Mouse (Mus musculus) liver, embryonic 12.5 days (tissue): ENCODE results near the gene Timp3. TPM values are rescaled to one million over a fixed set of nuclear protein-coding genes. Genes with fewer than 3 reads are reported as not detected.

Source experiments
- ATAC-seq: fragments of 200-750 bp; cut with Nextera tagmentation; 2 replicates; pipeline ENCODE4 v1.8.0; 2017; ENCODE audit warnings: moderate number of reproducible peaks, mild to moderate bottlenecking, moderate library complexity
- H3K27ac ChIP-seq: fragments of 300-500 bp; sonication (generic); 2 replicates; pipeline ENCODE4 v1.5.1; 2016; ENCODE audit warnings: mild to moderate bottlenecking
- H3K27me3 ChIP-seq: fragments of 300-500 bp; sonication (generic); replicated peaks from 2 replicates; pipeline ENCODE4 v1.6.1; 2016; ENCODE audit warnings: mild to moderate bottlenecking, moderate library complexity
- H3K36me3 ChIP-seq: fragments of 300-500 bp; sonication (generic); 2 replicates; pipeline ENCODE4 v1.6.1; 2016; ENCODE audit warnings: mild to moderate bottlenecking, moderate library complexity
- H3K4me1 ChIP-seq: fragments of 300-500 bp; sonication (generic); 2 replicates; pipeline ENCODE4 v1.6.1; 2016
- H3K4me2 ChIP-seq: fragments of 300-500 bp; sonication (generic); 2 replicates; pipeline ENCODE4 v1.6.1; 2016; ENCODE audit warnings: mild to moderate bottlenecking, moderate library complexity
- H3K4me3 ChIP-seq: fragments of 300-500 bp; sonication (generic); 2 replicates; pipeline ENCODE4 v1.5.1; 2016; ENCODE audit warnings: mild to moderate bottlenecking, moderate library complexity
- H3K9ac ChIP-seq: fragments of 300-500 bp; sonication (generic); 2 replicates; pipeline ENCODE4 v1.6.1; 2016; ENCODE audit warnings: mild to moderate bottlenecking, moderate library complexity
- H3K9me3 ChIP-seq: fragments of 300-500 bp; sonication (generic); replicated peaks from 2 replicates; pipeline ENCODE4 v1.6.1; 2016; ENCODE audit warnings: mild to moderate bottlenecking, moderate library complexity
- WGBS: fragments of 180-500 bp; shearing (Covaris S2); methylation state at CpG from one replicate; pipeline ENCODE4 v1.1.7; 2016; ENCODE audit not compliant: insufficient replicate concordance; 5-methylcytosine and 5-hydroxymethylcytosine counted together
- polyA plus RNA-seq: library from polyadenylated mRNA; unstranded; fragments of >200 nt; fragmentation: Nextera tagmentation; extraction: Ambion mirVana; gene quantifications from 2 replicates; pipeline ENCODE4 v1.2.1, GENCODE M21; 2016

Timp3 gene
- 16.3 and 17.0 TPM in 2 replicates for polyA plus RNA-seq

DNA sequence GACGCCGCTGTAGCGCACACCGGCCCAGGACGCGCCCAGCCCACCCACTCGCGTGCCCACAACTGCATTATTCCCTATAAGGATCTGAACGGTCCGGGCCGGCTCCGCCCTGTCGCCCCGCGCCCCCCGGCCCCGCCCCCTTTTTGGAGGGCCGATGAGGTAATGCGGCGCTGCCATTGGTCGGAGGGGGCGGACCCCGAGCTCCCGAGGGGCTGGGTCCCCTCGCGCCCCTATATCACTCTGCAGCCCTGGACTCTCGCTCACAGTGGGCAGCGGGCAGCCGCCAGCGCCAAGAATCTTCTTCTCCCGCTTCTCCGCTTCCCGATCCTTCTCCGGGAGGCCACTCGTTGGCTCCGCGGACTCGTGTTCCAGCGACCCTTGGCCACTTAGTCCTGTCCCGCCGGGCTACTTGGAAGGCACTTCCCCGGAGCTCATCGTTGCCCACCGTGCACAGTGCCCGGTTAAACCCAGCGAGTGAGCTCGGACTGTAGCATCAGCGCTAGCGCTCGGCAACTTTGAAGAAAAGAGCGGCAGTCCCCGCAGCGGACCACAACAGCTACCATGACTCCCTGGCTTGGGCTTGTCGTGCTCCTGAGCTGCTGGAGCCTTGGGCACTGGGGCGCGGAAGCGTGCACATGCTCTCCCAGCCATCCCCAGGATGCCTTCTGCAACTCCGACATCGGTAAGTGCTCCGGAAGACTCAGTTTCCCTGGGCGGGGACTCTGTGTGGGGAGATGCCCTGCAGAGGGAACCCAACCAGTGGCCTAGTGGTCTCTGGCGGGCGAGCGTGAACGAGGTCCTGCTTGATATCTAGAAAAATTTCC lies at the start of gene Timp3:
Timp3 (plus strand) TSS at position 80 of the 824 bp plus-strand sequence.
- Histone ChIP-seq H3K27me3 (peaks cover 65% of the 10 kb centered on the region), H3K4me3 (peak within 1 kb of the TSS; percentile 56), H3K9me3 (no peaks in the 10 kb centered on the region), H3K9ac (peak within 1 kb of the TSS; percentile 61), H3K36me3 (no peaks in the 10 kb centered on the region), H3K4me2 (peak within 1 kb of the TSS; percentile 86), H3K4me1 (peaks cover 42% of the 10 kb centered on the region), H3K27ac (no peak within 1 kb of the TSS)
- ATAC-seq: peak; percentile 51
- WGBS: 1% methylated on average over 50 of the region's 65 CpGs

- Histone ChIP-seq H3K4me2 (no peak overlapping the region), H3K9ac (no peak overlapping the region), H3K4me3 (no peak overlapping the region), H3K9me3 (no peaks in the 10 kb centered on the region), H3K4me1 (no peaks in the 10 kb centered on the region), H3K27ac (no peak overlapping the region), H3K36me3 (no peaks in the 10 kb centered on the region), H3K27me3 (no peaks in the 10 kb centered on the region)
- no peak for ATAC-seq
- 49% methylated on average over 4 of the region's 4 CpGs for WGBS
These were observed 44.0 kb upstream of the Timp3 start for GRCm38 (mm10) chr10:86256221-86256620.

DNA sequence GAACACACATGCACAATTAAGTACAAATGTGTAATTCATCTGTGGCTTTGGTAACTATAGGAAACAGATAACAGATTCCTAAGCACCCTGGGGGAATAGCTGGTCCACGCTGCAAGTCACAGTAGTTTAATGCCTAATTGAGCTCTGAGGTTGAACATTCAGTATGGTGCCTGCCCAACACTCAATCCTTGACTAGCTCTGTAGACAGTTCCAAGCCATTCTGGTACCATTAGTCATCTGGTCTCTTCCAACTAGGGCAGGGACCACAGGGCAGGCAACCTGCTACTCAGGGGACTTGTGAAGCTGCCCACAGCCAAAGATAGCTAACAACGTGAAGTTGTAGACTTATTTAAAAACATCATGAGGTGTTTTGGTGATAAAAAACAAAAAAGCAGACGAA lies 43.1 kb upstream of the Timp3 start:
- no peak for ATAC-seq
- no peak overlapping the region for H3K4me2 ChIP-seq
- H3K27ac ChIP-seq: no peak overlapping the region
- no peaks in the 10 kb centered on the region for H3K27me3 ChIP-seq
- no peaks in the 10 kb centered on the region for H3K36me3 ChIP-seq
- H3K9ac ChIP-seq: no peak overlapping the region
- no peak overlapping the region for H3K4me3 ChIP-seq
- 55% methylated on average over 3 of the region's 3 CpGs for WGBS
- no peaks in the 10 kb centered on the region for H3K4me1 ChIP-seq
- H3K9me3 ChIP-seq: no peaks in the 10 kb centered on the region

DNA sequence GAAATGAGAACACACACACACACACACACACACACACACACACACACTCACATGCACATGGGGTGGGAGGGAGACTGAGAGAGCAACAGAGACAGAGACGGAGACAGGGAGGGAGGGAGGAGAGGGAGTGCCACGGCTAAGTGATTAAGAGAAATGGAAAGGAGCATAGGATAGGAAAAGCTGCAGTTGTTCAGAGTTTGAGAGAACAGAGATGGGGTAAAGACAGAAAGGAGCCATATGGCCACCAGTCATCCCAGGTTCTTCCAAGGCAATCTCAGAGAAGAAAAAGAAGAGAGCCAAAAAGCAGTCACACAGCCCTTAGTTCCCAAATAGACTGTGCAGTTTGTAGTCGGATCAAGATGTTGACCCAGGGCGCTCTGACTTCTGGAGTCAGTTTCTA lies 42.1 kb upstream of the Timp3 start:
- no peaks in the 10 kb centered on the region for H3K9me3 ChIP-seq
- no peaks in the 10 kb centered on the region for H3K36me3 ChIP-seq
- no peak overlapping the region for H3K4me2 ChIP-seq
- no peak overlapping the region for H3K4me3 ChIP-seq
- no peaks in the 10 kb centered on the region for H3K4me1 ChIP-seq
- no peak overlapping the region for H3K9ac ChIP-seq
- ATAC-seq: no peak
- no peak overlapping the region for H3K27ac ChIP-seq
- no peaks in the 10 kb centered on the region for H3K27me3 ChIP-seq
- WGBS: 64% methylated on average over 4 of the region's 4 CpGs

- Histone ChIP-seq H3K4me3 (no peak overlapping the region), H3K36me3 (no peaks in the 10 kb centered on the region), H3K9me3 (no peaks in the 10 kb centered on the region), H3K4me1 (no peaks in the 10 kb centered on the region), H3K4me2 (no peak overlapping the region), H3K27ac (no peak overlapping the region), H3K27me3 (no peaks in the 10 kb centered on the region), H3K9ac (no peak overlapping the region)
- 63% methylated on average over 3 of the region's 3 CpGs for WGBS
- no peak for ATAC-seq
These were observed 41.2 kb upstream of the Timp3 start for GRCm38 (mm10) chr10:86258992-86259391.

- Histone ChIP-seq H3K27ac (no peak overlapping the region), H3K9ac (no peak overlapping the region), H3K4me3 (no peak overlapping the region), H3K36me3 (no peaks in the 10 kb centered on the region), H3K4me2 (no peak overlapping the region), H3K4me1 (no peaks in the 10 kb centered on the region), H3K9me3 (no peaks in the 10 kb centered on the region), H3K27me3 (no peaks in the 10 kb centered on the region)
- no peak for ATAC-seq
- WGBS: 69% methylated on average over 2 of the region's 2 CpGs
These were observed 38.4 kb upstream of the Timp3 start for GRCm38 (mm10) chr10:86261725-86262124.

DNA sequence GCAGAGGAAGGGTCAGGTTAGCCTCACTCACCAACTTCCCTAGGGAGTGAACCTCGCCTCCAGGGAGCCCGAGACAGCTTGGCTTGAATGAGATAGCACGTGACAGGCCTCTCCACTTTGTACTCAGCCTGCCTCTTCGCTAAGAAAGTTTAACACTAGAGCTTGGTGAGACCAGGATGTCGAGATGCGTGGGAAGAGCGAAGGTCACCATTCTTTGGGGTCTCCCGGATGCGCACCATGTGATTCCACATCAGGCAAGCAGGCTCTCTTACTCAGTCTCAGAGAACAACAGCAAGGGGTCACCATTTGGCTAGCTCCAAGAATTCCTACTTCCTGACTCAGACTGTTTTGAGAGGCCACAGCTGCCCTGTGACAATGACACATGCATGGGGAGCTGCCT lies 35.6 kb upstream of the Timp3 start:
- no peaks in the 10 kb centered on the region for H3K9me3 ChIP-seq
- H3K27me3 ChIP-seq: no peaks in the 10 kb centered on the region; the same call in 1 of the 2 replicates
- no peak for ATAC-seq
- no peak overlapping the region for H3K4me3 ChIP-seq
- H3K4me1 ChIP-seq: no peaks in the 10 kb centered on the region
- H3K4me2 ChIP-seq: no peak overlapping the region
- 64% methylated on average over 9 of the region's 9 CpGs for WGBS
- no peak overlapping the region for H3K9ac ChIP-seq
- H3K36me3 ChIP-seq: no peaks in the 10 kb centered on the region
- H3K27ac ChIP-seq: no peak overlapping the region

- Histone ChIP-seq H3K4me3 (no peak overlapping the region), H3K27ac (no peak overlapping the region)
- ATAC-seq: no peak
These were observed 29.9 kb upstream of the Timp3 start for GRCm38 (mm10) chr10:86270254-86270653.

DNA sequence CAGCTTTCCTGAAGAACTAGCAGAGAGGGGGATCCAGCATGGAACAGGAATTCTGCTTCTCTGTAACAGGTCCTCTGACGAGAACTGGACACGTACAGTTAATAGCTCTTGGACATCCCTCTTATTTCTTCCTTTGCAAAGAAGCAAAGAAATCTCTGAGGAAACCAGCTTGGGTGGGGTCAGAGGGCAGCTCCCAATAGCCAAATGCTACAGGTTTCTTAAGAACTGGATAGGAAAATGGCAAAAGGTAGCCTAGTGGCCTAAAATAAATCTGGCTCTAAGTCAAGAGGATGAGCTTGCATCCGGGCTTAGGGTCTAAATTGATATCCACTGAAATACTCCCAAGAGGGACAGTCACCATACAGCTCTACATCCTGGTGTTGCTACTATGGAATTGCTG lies 27.3 kb upstream of the Timp3 start:
- ATAC-seq: no peak
- Histone ChIP-seq H3K27ac (no peak overlapping the region), H3K4me1 (no peaks in the 10 kb centered on the region), H3K4me2 (no peak overlapping the region), H3K9me3 (no peaks in the 10 kb centered on the region), H3K9ac (no peak overlapping the region), H3K36me3 (no peaks in the 10 kb centered on the region), H3K4me3 (no peak overlapping the region), H3K27me3 (no peaks in the 10 kb centered on the region; the same call in 1 of the 2 replicates)
- WGBS: 68% methylated on average over 3 of the region's 3 CpGs

More at GRCm38 (mm10) chr10:86270254-86270653, 29.9 kb upstream of the Timp3 start:
- H3K27me3 ChIP-seq: no peaks in the 10 kb centered on the region; the same call in 1 of the 2 replicates
- H3K4me2 ChIP-seq: no peak overlapping the region
- WGBS: 36% methylated on average over 3 of the region's 3 CpGs
- H3K9ac ChIP-seq: no peak overlapping the region
- H3K4me1 ChIP-seq: no peaks in the 10 kb centered on the region
- H3K9me3 ChIP-seq: no peaks in the 10 kb centered on the region
- no peaks in the 10 kb centered on the region for H3K36me3 ChIP-seq

DNA sequence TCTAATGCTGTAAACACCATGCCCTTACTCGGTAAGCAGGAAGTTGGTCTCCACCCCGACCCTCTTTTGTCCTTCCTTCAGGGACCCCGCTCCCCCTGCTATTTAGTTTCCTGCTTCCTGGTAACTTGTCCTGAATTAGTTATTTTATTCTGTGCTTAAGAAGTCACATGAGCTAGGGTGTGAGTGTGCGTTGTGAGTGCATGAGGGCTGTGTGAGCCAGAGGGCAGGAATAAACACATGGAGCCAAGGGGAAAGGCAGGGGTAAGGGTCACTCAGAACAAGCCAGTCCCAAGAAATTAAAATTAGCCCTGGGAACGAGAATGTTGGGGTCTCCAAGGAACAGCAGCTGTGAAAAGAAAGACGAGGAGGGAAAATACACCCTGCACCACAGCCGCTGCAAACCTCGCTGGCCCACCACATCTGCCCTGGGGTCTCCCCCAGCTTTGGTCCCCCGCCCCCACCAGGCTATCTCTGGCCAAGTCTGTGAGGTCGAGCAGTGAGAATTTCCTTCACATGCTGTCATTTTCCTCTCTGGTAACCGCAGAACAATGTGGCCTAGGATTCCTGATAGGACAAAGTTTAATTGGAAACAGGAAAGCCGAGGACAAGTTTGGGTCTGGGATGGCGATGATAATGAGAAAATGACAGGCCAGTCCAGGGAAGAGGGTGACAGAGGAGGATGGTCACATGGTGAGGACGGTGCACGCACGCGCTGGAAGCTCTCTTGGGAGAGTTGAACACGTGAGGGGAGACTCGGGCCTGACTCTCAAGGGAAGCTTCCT lies 26.6 kb upstream of the Timp3 start:
- 22% methylated on average over 19 of the region's 19 CpGs for WGBS
- Histone ChIP-seq H3K4me3 (no peak overlapping the region), H3K4me1 (no peaks in the 10 kb centered on the region), H3K9me3 (no peaks in the 10 kb centered on the region), H3K4me2 (no peak overlapping the region), H3K27ac (peak overlapping the region; percentile 36; the same call in 1 of the 2 replicates), H3K9ac (no peak overlapping the region), H3K27me3 (no peaks in the 10 kb centered on the region; the same call in 1 of the 2 replicates), H3K36me3 (no peaks in the 10 kb centered on the region)
- peak; percentile 61 for ATAC-seq

DNA sequence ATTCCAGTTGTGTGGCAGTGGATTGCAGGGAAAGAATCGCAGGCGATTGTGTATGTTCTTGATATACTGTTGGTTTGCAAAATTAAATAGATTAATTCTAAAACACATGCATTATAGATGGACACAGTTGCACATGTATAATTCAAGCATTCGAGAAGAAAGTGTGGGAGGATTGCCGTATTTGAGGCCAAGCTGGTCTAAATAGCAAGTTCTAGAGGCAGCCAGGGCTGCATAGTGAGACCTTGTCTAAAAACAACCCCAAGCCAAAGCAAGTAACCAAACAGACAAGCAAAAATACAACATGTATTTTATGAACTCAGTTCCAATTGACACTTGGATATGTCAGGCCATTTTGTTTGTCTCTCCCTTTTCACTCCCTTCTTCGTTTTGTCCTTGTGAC lies 24.6 kb upstream of the Timp3 start:
- WGBS: 74% methylated on average over 5 of the region's 5 CpGs

DNA sequence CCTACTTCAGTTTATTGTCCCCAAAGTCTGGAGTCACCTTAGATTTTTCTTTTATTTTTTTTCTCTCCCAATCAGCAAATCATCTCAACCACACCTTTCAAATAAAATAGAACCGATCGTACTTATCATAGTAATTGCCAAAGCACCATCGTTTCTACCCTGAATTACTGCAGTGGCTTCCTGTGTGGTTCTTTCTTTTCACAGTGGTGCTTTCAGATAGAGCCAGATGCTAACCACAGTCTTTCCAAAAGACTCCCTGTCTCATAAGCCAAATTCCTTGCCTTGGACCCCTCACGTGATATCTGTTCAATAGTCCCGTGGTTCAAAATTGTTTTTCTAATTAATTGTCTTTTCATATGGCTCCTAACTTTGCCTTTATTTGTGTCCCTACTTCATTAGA lies 22.8 kb upstream of the Timp3 start:
- 20% methylated on average over 5 of the region's 5 CpGs for WGBS
- Histone ChIP-seq H3K27ac (no peak overlapping the region), H3K9ac (no peak overlapping the region), H3K9me3 (no peaks in the 10 kb centered on the region), H3K36me3 (no peaks in the 10 kb centered on the region), H3K4me2 (no peak overlapping the region), H3K4me3 (no peak overlapping the region), H3K27me3 (no peaks in the 10 kb centered on the region), H3K4me1 (no peaks in the 10 kb centered on the region)
- ATAC-seq: no peak

More for the DNA sequence above, 24.6 kb upstream of the Timp3 start:
- H3K27ac ChIP-seq: no peak overlapping the region
- no peaks in the 10 kb centered on the region for H3K9me3 ChIP-seq
- H3K36me3 ChIP-seq: no peaks in the 10 kb centered on the region
- no peak overlapping the region for H3K9ac ChIP-seq
- H3K4me2 ChIP-seq: no peak overlapping the region
- H3K4me3 ChIP-seq: no peak overlapping the region
- no peak for ATAC-seq
- H3K27me3 ChIP-seq: no peaks in the 10 kb centered on the region
- H3K4me1 ChIP-seq: no peaks in the 10 kb centered on the region
